Mouse (Mus musculus): Measurements from ENCODE around the gene Pmm1. TPM values are rescaled to one million over a fixed set of nuclear protein-coding genes. Genes with fewer than 3 reads are reported as not detected.

The Pmm1 gene
- polyA plus RNA-seq, 1 experiment = 12.1 TPM

DNA sequence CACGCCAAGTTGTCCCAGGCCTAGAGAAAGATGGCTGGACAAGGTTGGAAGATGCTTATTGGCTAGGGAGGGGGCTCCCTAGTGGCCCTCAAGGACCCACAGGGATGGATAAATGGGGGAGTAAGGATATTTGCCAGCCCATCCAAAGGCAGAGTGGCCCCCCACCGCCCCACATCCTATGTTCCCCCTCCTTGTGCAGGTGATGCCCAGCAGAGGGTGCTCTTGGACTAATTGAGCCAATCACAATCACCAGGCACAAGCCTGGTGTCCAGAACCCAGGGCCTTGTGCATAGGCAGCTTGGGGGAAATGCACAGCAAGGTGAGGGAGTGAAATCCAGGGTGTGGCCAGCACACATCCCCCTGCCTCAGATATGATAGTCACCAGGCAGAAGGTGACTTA lies 22.5 kb downstream of the Pmm1 start:
- H3K27me3 ChIP-seq (ENCODE audit: control insufficient read depth, insufficient read depth, low read length) = no peaks in the 10 kb centered on the region
- H3K27ac ChIP-seq (ENCODE audit: control insufficient read depth, insufficient read depth, low read depth, low read length) = no peak overlapping the region
- no peak overlapping the region for H3K4me3 ChIP-seq (ENCODE audit: control insufficient read depth, low read depth, low read length)
- TF ChIP-seq CTCF (IDR thresholded peaks at IDR 0.05; ENCODE audit: control insufficient read depth, insufficient read depth, insufficient replicate concordance, low read depth, low read length) (peak; percentile 62; the same call in 1 of the 2 replicates), POLR2A (IDR thresholded peaks at IDR 0.05; ENCODE audit: control insufficient read depth, low read depth, low read length) (no peak)
- H3K4me1 ChIP-seq (ENCODE audit: control insufficient read depth, insufficient read depth, low read length) = peaks cover 11% of the 10 kb centered on the region
- no peaks in the 10 kb centered on the region for H3K36me3 ChIP-seq (ENCODE audit: control insufficient read depth, insufficient read depth, low read length)

- Histone ChIP-seq H3K36me3 (ENCODE audit: control insufficient read depth, insufficient read depth, low read length) (no peaks in the 10 kb centered on the region), H3K27ac (ENCODE audit: control insufficient read depth, insufficient read depth, low read depth, low read length) (peak overlapping the region; percentile 75), H3K27me3 (ENCODE audit: control insufficient read depth, insufficient read depth, low read length) (no peaks in the 10 kb centered on the region), H3K4me3 (ENCODE audit: control insufficient read depth, low read depth, low read length) (peak overlapping the region; percentile 31), H3K4me1 (ENCODE audit: control insufficient read depth, insufficient read depth, low read length) (peaks cover 7% of the 10 kb centered on the region; the same call in 1 of the 2 replicates)
- no peak for TF ChIP-seq CTCF (IDR thresholded peaks at IDR 0.05; ENCODE audit: control insufficient read depth, insufficient read depth, insufficient replicate concordance, low read depth, low read length)
- TF ChIP-seq POLR2A (IDR thresholded peaks at IDR 0.05; ENCODE audit: control insufficient read depth, low read depth, low read length) = no peak
Measured at GRCm38 (mm10) chr15:81937098-81937972, 23.4 kb downstream of the Pmm1 start.

GRCm38 (mm10) chr15:81936679-81937078 lies 24.1 kb downstream of the Pmm1 start, which contains the start of gene Csdc2:
Csdc2 (plus strand) TSS chr15:81936759.
- Histone ChIP-seq H3K4me1 (ENCODE audit: control insufficient read depth, insufficient read depth, low read length) (peaks cover 5% of the 10 kb centered on the region; the same call in 1 of the 2 replicates), H3K27ac (ENCODE audit: control insufficient read depth, insufficient read depth, low read depth, low read length) (peak within 1 kb of the TSS; percentile 75), H3K36me3 (ENCODE audit: control insufficient read depth, insufficient read depth, low read length) (no peaks in the 10 kb centered on the region), H3K4me3 (ENCODE audit: control insufficient read depth, low read depth, low read length) (peak within 1 kb of the TSS; percentile 31), H3K27me3 (ENCODE audit: control insufficient read depth, insufficient read depth, low read length) (no peaks in the 10 kb centered on the region)
- TF ChIP-seq CTCF (IDR thresholded peaks at IDR 0.05; ENCODE audit: control insufficient read depth, insufficient read depth, insufficient replicate concordance, low read depth, low read length) (0 out of 2 replicates have a peak, but pooled peaks have one; percentile 15), POLR2A (IDR thresholded peaks at IDR 0.05; ENCODE audit: control insufficient read depth, low read depth, low read length) (no peak)

DNA sequence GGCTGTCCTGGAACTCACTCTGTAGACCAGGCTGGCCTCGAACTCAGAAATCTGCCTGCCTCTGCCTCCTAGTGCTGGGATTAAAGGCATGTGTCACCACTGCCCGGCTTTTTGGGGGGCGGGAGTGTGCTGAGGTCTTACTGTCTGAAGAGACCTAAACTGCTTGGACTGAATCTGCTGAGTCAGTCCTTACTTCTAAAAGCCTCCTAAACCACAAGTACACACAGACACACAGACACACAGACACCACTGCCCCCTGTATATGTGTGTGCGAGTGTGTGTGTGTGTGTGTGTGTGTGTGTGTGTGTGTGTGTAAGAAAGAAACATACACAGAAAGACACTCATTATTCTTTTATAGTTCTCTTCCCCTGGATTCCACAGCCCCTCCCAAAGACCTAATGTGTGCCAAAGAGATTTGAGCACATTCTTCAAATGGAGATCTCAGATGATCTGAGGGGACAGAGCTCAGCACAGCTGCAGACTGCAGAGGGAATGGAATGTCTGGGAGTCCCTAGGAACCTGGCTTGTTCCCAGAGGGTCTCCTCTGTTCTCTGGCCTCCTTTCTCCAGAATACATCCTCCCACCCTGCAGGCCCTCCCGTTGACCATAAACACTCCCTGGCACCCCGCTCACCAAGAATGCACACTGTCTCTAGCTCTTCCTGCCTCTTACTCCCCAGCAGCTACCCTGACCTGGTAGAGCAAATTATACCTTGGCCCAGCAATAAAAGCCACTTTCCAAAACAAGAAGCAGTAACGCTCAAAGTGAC lies 24.7 kb downstream of the Pmm1 start:
- Histone ChIP-seq H3K27ac (ENCODE audit: control insufficient read depth, insufficient read depth, low read depth, low read length) (peak overlapping the region; percentile 27; the same call in 1 of the 2 replicates), H3K4me3 (ENCODE audit: control insufficient read depth, low read depth, low read length) (peak overlapping the region; percentile 31; the same call in 1 of the 2 replicates), H3K27me3 (ENCODE audit: control insufficient read depth, insufficient read depth, low read length) (no peaks in the 10 kb centered on the region), H3K4me1 (ENCODE audit: control insufficient read depth, insufficient read depth, low read length) (peaks cover 5% of the 10 kb centered on the region; the same call in 1 of the 2 replicates), H3K36me3 (ENCODE audit: control insufficient read depth, insufficient read depth, low read length) (no peaks in the 10 kb centered on the region)
- TF ChIP-seq CTCF (IDR thresholded peaks at IDR 0.05; ENCODE audit: control insufficient read depth, insufficient read depth, insufficient replicate concordance, low read depth, low read length) = no peak
- no peak for TF ChIP-seq POLR2A (IDR thresholded peaks at IDR 0.05; ENCODE audit: control insufficient read depth, low read depth, low read length)

DNA sequence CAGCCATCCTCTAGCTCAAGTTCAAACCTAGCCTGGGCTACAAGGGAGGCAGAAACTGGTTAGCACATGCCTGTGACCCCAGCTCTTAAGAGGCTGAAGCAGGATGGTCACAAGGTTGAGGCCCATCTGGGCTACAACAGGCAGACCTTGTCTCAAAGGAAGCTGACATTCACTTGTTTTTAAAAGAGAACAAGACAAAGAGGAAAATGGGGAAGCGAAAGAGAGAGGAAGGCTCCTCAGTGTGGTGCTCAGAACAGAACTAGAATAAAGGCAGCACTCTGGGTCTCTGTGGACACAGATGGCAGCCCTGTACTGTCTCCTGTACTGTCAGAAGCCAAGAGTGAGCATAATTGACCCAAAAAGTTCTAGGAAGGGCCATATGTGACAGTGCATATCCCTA lies 26.7 kb downstream of the Pmm1 start:
- Histone ChIP-seq H3K36me3 (ENCODE audit: control insufficient read depth, insufficient read depth, low read length) (no peaks in the 10 kb centered on the region), H3K27ac (ENCODE audit: control insufficient read depth, insufficient read depth, low read depth, low read length) (no peak overlapping the region), H3K4me1 (ENCODE audit: control insufficient read depth, insufficient read depth, low read length) (peaks cover 5% of the 10 kb centered on the region; the same call in 1 of the 2 replicates), H3K4me3 (ENCODE audit: control insufficient read depth, low read depth, low read length) (no peak overlapping the region), H3K27me3 (ENCODE audit: control insufficient read depth, insufficient read depth, low read length) (no peaks in the 10 kb centered on the region)
- TF ChIP-seq POLR2A (IDR thresholded peaks at IDR 0.05; ENCODE audit: control insufficient read depth, low read depth, low read length) = no peak

GRCm38 (mm10) chr15:81932951-81933470 lies 27.7 kb downstream of the Pmm1 start:
- Histone ChIP-seq H3K27me3 (ENCODE audit: control insufficient read depth, insufficient read depth, low read length) (no peaks in the 10 kb centered on the region), H3K36me3 (ENCODE audit: control insufficient read depth, insufficient read depth, low read length) (no peaks in the 10 kb centered on the region), H3K27ac (ENCODE audit: control insufficient read depth, insufficient read depth, low read depth, low read length) (no peak overlapping the region), H3K4me1 (ENCODE audit: control insufficient read depth, insufficient read depth, low read length) (peaks cover 5% of the 10 kb centered on the region; the same call in 1 of the 2 replicates), H3K4me3 (ENCODE audit: control insufficient read depth, low read depth, low read length) (no peak overlapping the region)
- TF ChIP-seq CTCF (IDR thresholded peaks at IDR 0.05; ENCODE audit: control insufficient read depth, insufficient read depth, insufficient replicate concordance, low read depth, low read length) (no peak), POLR2A (IDR thresholded peaks at IDR 0.05; ENCODE audit: control insufficient read depth, low read depth, low read length) (no peak)

DNA sequence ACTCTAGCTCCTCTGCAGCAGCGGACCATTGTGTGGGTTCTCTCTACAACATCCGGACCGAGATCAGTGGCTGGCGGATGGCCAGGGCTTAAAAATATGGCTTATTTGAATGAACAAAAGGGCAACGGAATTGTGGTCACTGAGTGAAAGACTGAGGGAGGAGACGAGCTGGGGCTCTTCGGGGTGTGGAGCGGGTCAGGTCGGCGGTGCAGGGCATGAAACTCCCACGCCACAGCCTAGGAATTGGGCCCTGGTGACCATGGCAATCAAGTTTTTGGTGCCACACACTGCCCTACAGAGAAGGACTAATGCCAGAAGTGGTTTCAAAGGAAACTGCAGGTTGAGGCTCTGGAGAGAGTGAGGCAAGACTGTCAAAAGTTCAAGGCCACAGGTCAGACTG lies 32.5 kb downstream of the Pmm1 start:
- Histone ChIP-seq H3K36me3 (ENCODE audit: control insufficient read depth, insufficient read depth, low read length) (no peaks in the 10 kb centered on the region), H3K4me1 (ENCODE audit: control insufficient read depth, insufficient read depth, low read length) (peaks cover 15% of the 10 kb centered on the region), H3K4me3 (ENCODE audit: control insufficient read depth, low read depth, low read length) (no peak overlapping the region), H3K27ac (ENCODE audit: control insufficient read depth, insufficient read depth, low read depth, low read length) (no peak overlapping the region), H3K27me3 (ENCODE audit: control insufficient read depth, insufficient read depth, low read length) (no peaks in the 10 kb centered on the region)
- TF ChIP-seq POLR2A (IDR thresholded peaks at IDR 0.05; ENCODE audit: control insufficient read depth, low read depth, low read length) = no peak
- no peak for TF ChIP-seq CTCF (IDR thresholded peaks at IDR 0.05; ENCODE audit: control insufficient read depth, insufficient read depth, insufficient replicate concordance, low read depth, low read length)

All from testis, adult 2 months (tissue).